Mouse (Mus musculus) lung, adult 2 months (tissue): ENCODE data around the gene Wfdc17. TPM values are rescaled to one million over a fixed set of nuclear protein-coding genes. Genes with fewer than 3 reads are reported as not detected.

Source experiments
- DNase-seq: peaks from one replicate; pipeline ENCODE4 v3.0.0; 2022
- H3K4me1 ChIP-seq: fragments of 200-500 bp; 2 replicates; pipeline ENCODE4 v1.6.1; 2011; ENCODE audit warnings: low read length; ENCODE audit not compliant: control insufficient read depth, insufficient read depth
- H3K4me3 ChIP-seq: fragments of 200-500 bp; replicated peaks from 2 replicates; pipeline ENCODE3; 2011; ENCODE audit warnings: low read depth, mild to moderate bottlenecking, control low read depth, low read length; ENCODE audit errors: extremely low read depth
- CTCF ChIP-seq: fragments of 200-500 bp; IDR thresholded peaks from 2 replicates; pipeline ENCODE4 v1.5.1; 2011; ENCODE audit warnings: mild to moderate bottlenecking, low read length, control low read depth; ENCODE audit not compliant: insufficient read depth
- POLR2A ChIP-seq: fragments of 200-500 bp; IDR thresholded peaks from 2 replicates; pipeline ENCODE4 v1.6.1; 2011; ENCODE audit warnings: low read depth, mild to moderate bottlenecking, control low read depth, low read length, borderline replicate concordance; ENCODE audit errors: extremely low read depth
- WGBS: fragments of 180-500 bp; shearing (Covaris S2); methylation state at CpG from one replicate; pipeline ENCODE4 v1.1.7; 2018; 5-methylcytosine and 5-hydroxymethylcytosine counted together
- polyA plus RNA-seq: library from polyadenylated mRNA; depleted of rRNA; stranded (reverse); fragments of >200 nt; gene quantifications from 2 replicates; pipeline ENCODE4 v1.2.3, GENCODE M21; 2012

The Wfdc17 gene
- polyA plus RNA-seq, 1 experiment, result 6.0 TPM

- TF ChIP-seq POLR2A, result no peak
- WGBS, result 79% methylated on average over 5 of the region's 5 CpGs
These were observed 5.9 kb downstream of the Wfdc17 start for GRCm38 (mm10) chr11:83709683-83710082.

GRCm38 (mm10) chr11:83712671-83713070 is 8.9 kb downstream of the Wfdc17 start:
- 58% methylated on average over 1 of the region's 1 CpGs for WGBS
- DNase-seq, result no peak
- TF ChIP-seq POLR2A (no peak), CTCF (no peak)
- Histone ChIP-seq H3K4me3 (no peak overlapping the region), H3K4me1 (no peaks in the 10 kb centered on the region)

More at GRCm38 (mm10) chr11:83709683-83710082, 5.9 kb downstream of the Wfdc17 start:
- no peak for DNase-seq
- H3K4me1 ChIP-seq, result no peaks in the 10 kb centered on the region
- H3K4me3 ChIP-seq, result no peak overlapping the region

GRCm38 (mm10) chr11:83713925-83714324 is 10.1 kb downstream of the Wfdc17 start:
- WGBS, result 61% methylated on average over 2 of the region's 2 CpGs
- DNase-seq, result no peak
- no peak for TF ChIP-seq CTCF

GRCm38 (mm10) chr11:83717042-83717665 is 13.4 kb downstream of the Wfdc17 start:
- TF ChIP-seq POLR2A (no peak), CTCF (no peak)
- Histone ChIP-seq H3K4me3 (no peak overlapping the region), H3K4me1 (no peaks in the 10 kb centered on the region)
- WGBS, result 74% methylated on average over 6 of the region's 6 CpGs
- no peak for DNase-seq

More at GRCm38 (mm10) chr11:83713925-83714324, 10.1 kb downstream of the Wfdc17 start:
- Histone ChIP-seq H3K4me1 (no peaks in the 10 kb centered on the region), H3K4me3 (no peak overlapping the region)

- DNase-seq, result no peak
- Histone ChIP-seq H3K4me3 (no peak overlapping the region), H3K4me1 (no peaks in the 10 kb centered on the region)
- TF ChIP-seq CTCF, result no peak
These were observed 17.0 kb downstream of the Wfdc17 start for GRCm38 (mm10) chr11:83720766-83721165.

- 60% methylated on average over 3 of the region's 3 CpGs for WGBS
- no peaks in the 10 kb centered on the region for H3K4me1 ChIP-seq
- H3K4me3 ChIP-seq, result no peak overlapping the region
- TF ChIP-seq POLR2A, result no peak
- no peak for TF ChIP-seq CTCF
- DNase-seq, result no peak
These were observed 25.1 kb downstream of the Wfdc17 start for GRCm38 (mm10) chr11:83728757-83729432.

- H3K4me3 ChIP-seq, result no peak overlapping the region
- no peaks in the 10 kb centered on the region for H3K4me1 ChIP-seq
- DNase-seq, result no peak
- TF ChIP-seq POLR2A (no peak), CTCF (no peak)
- 85% methylated on average over 1 of the region's 1 CpGs for WGBS
These were observed 27.3 kb downstream of the Wfdc17 start for GRCm38 (mm10) chr11:83731116-83731515.

- no peak for DNase-seq
- H3K4me1 ChIP-seq, result no peaks in the 10 kb centered on the region
- H3K4me3 ChIP-seq, result no peak overlapping the region
- TF ChIP-seq POLR2A (no peak), CTCF (no peak)
- WGBS, result 75% methylated on average over 5 of the region's 5 CpGs
These were observed 29.4 kb downstream of the Wfdc17 start for GRCm38 (mm10) chr11:83733071-83733640.

- DNase-seq, result no peak
- TF ChIP-seq POLR2A (no peak), CTCF (no peak)
- no peak overlapping the region for H3K4me3 ChIP-seq
- 58% methylated on average over 1 of the region's 1 CpGs for WGBS
- no peaks in the 10 kb centered on the region for H3K4me1 ChIP-seq
These were observed 30.4 kb downstream of the Wfdc17 start for GRCm38 (mm10) chr11:83734215-83734614.

GRCm38 (mm10) chr11:83735881-83736280 is 32.1 kb downstream of the Wfdc17 start:
- TF ChIP-seq CTCF, result no peak
- no peak for DNase-seq
- 45% methylated on average over 2 of the region's 2 CpGs for WGBS
- no peaks in the 10 kb centered on the region for H3K4me1 ChIP-seq
- no peak overlapping the region for H3K4me3 ChIP-seq
